Mouse (Mus musculus): ENCODE measurements at regions not wholly inside any gene's neighbourhood (a gene's known extent, or its start where the extent isn't known, plus 50 kb on each side); places are given as distances from the start of the nearest gene placed in this dataset.

GRCm38 (mm10) chr9:31577066-31577465, 112.8 kb upstream of the Tmem45b start:
- Histone ChIP-seq H3K36me3 (replicated peaks; ENCODE audit: control insufficient read depth, insufficient read depth, low read depth) (no peaks in the 10 kb centered on the region), H3K27ac (no peak overlapping the region), H3K27me3 (ENCODE audit: control insufficient read depth, insufficient read depth, low read length) (no peaks in the 10 kb centered on the region), H3K9ac (replicated peaks) (no peak overlapping the region), H3K4me1 (replicated peaks; ENCODE audit: control insufficient read depth in 2 of 2, insufficient read depth in 2 of 2, low read length in 1 of 2) (no peaks in the 10 kb centered on the region), H3K9me3 (ENCODE audit: control insufficient read depth, low read length) (no peaks in the 10 kb centered on the region), H3K4me3 (ENCODE audit: insufficient read depth in 1 of 2, low read depth in 2 of 2, low read length in 2 of 2) (no peak overlapping the region), H3K4me2 (ENCODE audit: low read depth) (no peak overlapping the region)
- 67% methylated on average over 7 of the region's 7 CpGs for WGBS (ENCODE audit: insufficient replicate concordance)
- no peak for TF ChIP-seq EP300 (IDR thresholded peaks at IDR 0.05; ENCODE audit: low read depth)
- TF ChIP-seq CTCF (IDR thresholded peaks at IDR 0.05; ENCODE audit: low read depth) = no peak
- DNase-seq (ENCODE audit: low read depth in 3 of 3, low spot score in 3 of 3) (no peak), ATAC-seq (ENCODE audit: insufficient read depth) (no peak)

GRCm38 (mm10) chr9:31567029-31567428, 102.8 kb upstream of the Tmem45b start:
- Histone ChIP-seq H3K9me3 (ENCODE audit: control insufficient read depth, low read length) (no peaks in the 10 kb centered on the region), H3K4me3 (ENCODE audit: insufficient read depth in 1 of 2, low read depth in 2 of 2, low read length in 2 of 2) (no peak overlapping the region), H3K4me1 (replicated peaks; ENCODE audit: control insufficient read depth in 2 of 2, insufficient read depth in 2 of 2, low read length in 1 of 2) (no peaks in the 10 kb centered on the region), H3K27ac (no peak overlapping the region), H3K36me3 (replicated peaks; ENCODE audit: control insufficient read depth, insufficient read depth, low read depth) (no peaks in the 10 kb centered on the region), H3K9ac (replicated peaks) (no peak overlapping the region), H3K27me3 (ENCODE audit: control insufficient read depth, insufficient read depth, low read length) (no peaks in the 10 kb centered on the region), H3K4me2 (ENCODE audit: low read depth) (no peak overlapping the region)
- TF ChIP-seq CTCF (IDR thresholded peaks at IDR 0.05; ENCODE audit: low read depth) (no peak), EP300 (IDR thresholded peaks at IDR 0.05; ENCODE audit: low read depth) (no peak)
- DNase-seq (ENCODE audit: low read depth in 3 of 3, low spot score in 3 of 3) = no peak
- ATAC-seq (ENCODE audit: insufficient read depth) = no peak
- WGBS (ENCODE audit: insufficient replicate concordance) = 77% methylated on average over 10 of the region's 10 CpGs

- H3K27ac ChIP-seq = no peak overlapping the region
Measured at GRCm38 (mm10) chr9:31566257-31567007, 102.2 kb upstream of the Tmem45b start.

GRCm38 (mm10) chr9:31564996-31565773, 100.9 kb upstream of the Tmem45b start:
- H3K27ac ChIP-seq = no peak overlapping the region
- no peak for TF ChIP-seq EP300 (IDR thresholded peaks at IDR 0.05; ENCODE audit: low read depth)
- TF ChIP-seq CTCF (IDR thresholded peaks at IDR 0.05; ENCODE audit: low read depth) = no peak
- H3K9ac ChIP-seq (replicated peaks) = no peak overlapping the region
- no peaks in the 10 kb centered on the region for H3K9me3 ChIP-seq (ENCODE audit: control insufficient read depth, low read length)
- no peaks in the 10 kb centered on the region for H3K36me3 ChIP-seq (replicated peaks; ENCODE audit: control insufficient read depth, insufficient read depth, low read depth)
- H3K4me1 ChIP-seq (replicated peaks; ENCODE audit: control insufficient read depth in 2 of 2, insufficient read depth in 2 of 2, low read length in 1 of 2) = no peaks in the 10 kb centered on the region
- WGBS (ENCODE audit: insufficient replicate concordance) = 61% methylated on average over 12 of the region's 12 CpGs
- H3K4me2 ChIP-seq (ENCODE audit: low read depth) = no peak overlapping the region
- no peak for DNase-seq (ENCODE audit: low read depth in 3 of 3, low spot score in 3 of 3)
- no peaks in the 10 kb centered on the region for H3K27me3 ChIP-seq (ENCODE audit: control insufficient read depth, insufficient read depth, low read length)
- H3K4me3 ChIP-seq (ENCODE audit: insufficient read depth in 1 of 2, low read depth in 2 of 2, low read length in 2 of 2) = no peak overlapping the region
- no peak for ATAC-seq (ENCODE audit: insufficient read depth)

More at GRCm38 (mm10) chr9:31566257-31567007, 102.2 kb upstream of the Tmem45b start:
- Histone ChIP-seq H3K36me3 (replicated peaks; ENCODE audit: control insufficient read depth, insufficient read depth, low read depth) (no peaks in the 10 kb centered on the region), H3K9ac (replicated peaks) (no peak overlapping the region), H3K4me1 (replicated peaks; ENCODE audit: control insufficient read depth in 2 of 2, insufficient read depth in 2 of 2, low read length in 1 of 2) (no peaks in the 10 kb centered on the region), H3K9me3 (ENCODE audit: control insufficient read depth, low read length) (no peaks in the 10 kb centered on the region), H3K4me3 (ENCODE audit: insufficient read depth in 1 of 2, low read depth in 2 of 2, low read length in 2 of 2) (no peak overlapping the region), H3K4me2 (ENCODE audit: low read depth) (no peak overlapping the region), H3K27me3 (ENCODE audit: control insufficient read depth, insufficient read depth, low read length) (no peaks in the 10 kb centered on the region)
- TF ChIP-seq CTCF (IDR thresholded peaks at IDR 0.05; ENCODE audit: low read depth) (no peak), EP300 (IDR thresholded peaks at IDR 0.05; ENCODE audit: low read depth) (no peak)
- WGBS (ENCODE audit: insufficient replicate concordance) = 75% methylated on average over 31 of the region's 31 CpGs
- ATAC-seq (ENCODE audit: insufficient read depth) (no peak), DNase-seq (ENCODE audit: low read depth in 3 of 3, low spot score in 3 of 3) (no peak)

- no peaks in the 10 kb centered on the region for H3K4me1 ChIP-seq (replicated peaks; ENCODE audit: control insufficient read depth in 2 of 2, insufficient read depth in 2 of 2, low read length in 1 of 2)
- TF ChIP-seq EP300 (IDR thresholded peaks at IDR 0.05; ENCODE audit: low read depth) (no peak), CTCF (IDR thresholded peaks at IDR 0.05; ENCODE audit: low read depth) (no peak)
- DNase-seq (ENCODE audit: low read depth in 3 of 3, low spot score in 3 of 3) (no peak), ATAC-seq (ENCODE audit: insufficient read depth) (no peak)
- no peaks in the 10 kb centered on the region for H3K27me3 ChIP-seq (ENCODE audit: control insufficient read depth, insufficient read depth, low read length)
- H3K4me2 ChIP-seq (ENCODE audit: low read depth) = no peak overlapping the region
- no peak overlapping the region for H3K4me3 ChIP-seq (ENCODE audit: insufficient read depth in 1 of 2, low read depth in 2 of 2, low read length in 2 of 2)
- no peaks in the 10 kb centered on the region for H3K9me3 ChIP-seq (ENCODE audit: control insufficient read depth, low read length)
- H3K36me3 ChIP-seq (replicated peaks; ENCODE audit: control insufficient read depth, insufficient read depth, low read depth) = no peaks in the 10 kb centered on the region
- WGBS (ENCODE audit: insufficient replicate concordance) = 54% methylated on average over 8 of the region's 8 CpGs
- H3K27ac ChIP-seq = no peak overlapping the region
- no peak overlapping the region for H3K9ac ChIP-seq (replicated peaks)
Measured at GRCm38 (mm10) chr9:31563541-31563940, 99.3 kb upstream of the Tmem45b start.
